Mouse (Mus musculus): ENCODE data around the gene Hapln2.

Hapln2 gene

DNA sequence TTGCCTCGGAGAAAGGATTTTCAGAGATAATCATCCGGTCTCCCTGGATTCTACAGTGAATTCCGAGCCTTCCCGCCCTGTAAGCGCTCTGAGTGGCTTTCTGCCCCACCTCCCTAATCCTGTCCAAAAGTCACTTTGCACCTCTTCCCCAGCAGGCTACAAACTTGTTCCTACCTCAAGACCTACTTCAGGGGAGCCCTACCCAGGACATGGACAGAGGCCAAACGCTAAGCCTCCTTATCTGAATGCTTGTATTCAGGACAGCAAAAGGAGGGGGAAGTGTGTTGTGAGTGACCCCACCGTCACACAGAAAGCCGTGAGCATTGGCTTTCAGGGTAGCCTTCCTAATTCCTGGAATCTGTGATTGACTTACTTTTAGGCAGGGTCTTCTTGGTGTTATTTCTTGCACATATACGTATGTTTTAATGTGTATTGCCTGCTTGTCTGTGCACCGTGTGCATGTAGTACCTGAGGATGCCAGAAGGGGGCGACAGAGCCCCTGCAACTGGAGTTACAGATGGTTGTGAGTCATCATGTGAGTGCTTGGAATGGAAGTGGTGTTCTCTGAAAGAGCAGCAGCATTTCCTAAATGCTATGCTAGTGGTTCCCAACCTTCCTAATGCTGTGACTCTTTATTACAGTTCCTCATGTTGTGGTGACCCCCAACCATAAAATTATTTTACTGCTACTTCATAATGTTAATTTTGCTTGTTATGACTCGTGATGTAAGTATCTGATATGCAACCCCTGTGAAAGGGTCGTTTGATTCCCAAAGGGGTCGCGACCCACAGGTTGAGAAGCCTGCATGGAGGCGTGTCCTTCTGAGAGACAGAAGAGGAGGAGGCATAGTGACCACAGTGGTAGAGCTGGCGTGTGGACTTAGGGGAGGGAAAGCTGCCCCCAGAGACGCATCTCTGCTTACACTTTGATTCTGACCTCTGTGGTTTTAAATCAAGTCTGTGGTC, 21.3 kb downstream of the Hapln2 start:
- in situ Hi-C loops (cut with MboI, MseI) = loop anchor here (5.0 kb wide), 1 partner anchor 66 kb away; no protein-coding TSS in a partner anchor

GRCm38 (mm10) chr3:88002291-88002976, 24.9 kb downstream of the Hapln2 start:
- in situ Hi-C loops (cut with MboI, MseI) = no loop called here

DNA sequence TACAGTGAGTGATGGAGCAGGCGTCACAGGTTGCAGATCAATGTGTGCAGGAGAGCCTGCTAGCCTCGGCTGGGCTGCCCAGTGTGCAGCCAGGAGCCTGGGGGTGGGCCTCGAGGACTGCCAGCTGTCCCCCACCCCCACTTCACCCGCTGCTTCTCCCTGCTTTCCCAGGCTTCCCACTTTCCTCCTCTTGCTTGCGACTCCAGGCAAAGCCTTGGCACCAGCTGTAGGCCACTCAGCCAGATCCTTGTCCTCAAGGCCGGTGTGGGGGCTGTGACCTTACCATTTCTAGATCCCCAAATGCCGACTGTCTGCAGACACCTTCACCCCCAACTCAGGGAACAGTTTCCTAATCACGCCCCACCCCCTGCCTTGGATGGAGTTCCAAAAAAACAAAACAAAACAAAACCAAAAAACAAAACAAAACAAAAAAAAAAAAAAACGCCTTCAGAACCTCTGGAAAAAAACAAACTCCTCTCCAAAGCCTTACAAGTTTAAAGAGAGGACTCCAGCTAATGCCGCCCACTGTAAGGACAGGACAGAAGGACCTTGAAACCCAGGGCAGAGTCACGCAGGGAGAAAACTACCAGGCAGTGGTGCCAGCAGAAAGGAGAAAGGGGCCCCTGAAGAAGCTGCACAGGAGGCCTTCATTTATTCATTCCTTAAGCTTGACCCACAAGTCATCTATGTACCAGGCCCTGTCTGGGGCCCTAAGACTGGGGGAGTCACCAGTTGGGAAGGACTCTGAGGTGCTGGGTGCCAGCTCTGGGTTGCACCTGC, 26.4 kb downstream of the Hapln2 start:
- in situ Hi-C loops (cut with MboI, MseI) = no loop called here

DNA sequence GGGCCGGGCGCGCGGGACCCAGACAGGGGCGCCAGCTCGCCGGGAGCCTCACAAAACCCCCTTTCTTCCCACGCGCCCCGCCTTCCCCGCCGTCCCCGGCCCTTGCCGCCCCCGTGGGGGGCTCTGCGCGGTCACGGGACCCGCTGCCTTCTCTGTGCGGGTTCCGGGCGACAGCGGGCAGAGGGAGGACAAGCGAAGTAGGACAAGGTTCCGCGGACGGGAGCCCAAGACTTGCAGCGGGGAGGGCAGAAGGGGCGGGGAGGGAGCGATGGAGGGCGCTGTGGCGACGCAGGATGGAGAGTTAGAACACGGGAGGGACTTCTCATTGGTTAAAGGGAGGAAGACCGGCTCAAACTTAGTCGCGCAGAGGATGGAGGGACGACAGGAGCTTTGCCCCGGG, 27.2 kb downstream of the Hapln2 start, which contains the start of gene Bcan:
Gene Bcan, minus strand, starts transcription at position 50 of the 400 bp plus-strand sequence.
- in situ Hi-C loops (cut with MboI, MseI) = no loop called here

GRCm38 (mm10) chr3:87999243-87999895, 28.0 kb downstream of the Hapln2 start:
- in situ Hi-C loops (cut with MboI, MseI) = no loop called here

GRCm38 (mm10) chr3:87998747-87999146, 28.6 kb downstream of the Hapln2 start:
- in situ Hi-C loops (cut with MboI, MseI) = no loop called here

- in situ Hi-C loops (cut with MboI, MseI) = no loop called here
Measured at GRCm38 (mm10) chr3:87996971-87997614, 30.3 kb downstream of the Hapln2 start.

GRCm38 (mm10) chr3:87996401-87996800, 31.0 kb downstream of the Hapln2 start:
- in situ Hi-C loops (cut with MboI, MseI) = no loop called here

DNA sequence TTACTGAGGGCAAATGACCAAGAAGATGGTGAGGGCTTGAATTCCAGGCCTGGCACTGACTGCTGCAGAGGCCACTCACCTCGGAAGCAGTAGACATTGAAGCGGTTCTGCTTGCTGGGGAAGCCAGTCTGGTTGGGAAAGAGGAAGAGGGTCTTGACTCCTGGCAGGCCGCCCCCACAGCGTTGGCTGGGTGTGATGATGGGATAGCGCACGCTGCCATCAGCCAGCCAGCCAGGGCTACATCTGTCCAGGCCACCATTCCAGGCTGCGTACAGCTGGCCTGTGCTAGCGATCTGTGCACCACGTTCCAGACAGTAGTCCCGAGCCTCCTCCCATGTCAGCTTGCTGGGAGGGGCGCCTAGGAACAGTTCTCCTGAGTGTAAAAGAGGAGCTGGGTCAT, 32.1 kb downstream of the Hapln2 start:
- in situ Hi-C loops (cut with MboI, MseI) = no loop called here

DNA sequence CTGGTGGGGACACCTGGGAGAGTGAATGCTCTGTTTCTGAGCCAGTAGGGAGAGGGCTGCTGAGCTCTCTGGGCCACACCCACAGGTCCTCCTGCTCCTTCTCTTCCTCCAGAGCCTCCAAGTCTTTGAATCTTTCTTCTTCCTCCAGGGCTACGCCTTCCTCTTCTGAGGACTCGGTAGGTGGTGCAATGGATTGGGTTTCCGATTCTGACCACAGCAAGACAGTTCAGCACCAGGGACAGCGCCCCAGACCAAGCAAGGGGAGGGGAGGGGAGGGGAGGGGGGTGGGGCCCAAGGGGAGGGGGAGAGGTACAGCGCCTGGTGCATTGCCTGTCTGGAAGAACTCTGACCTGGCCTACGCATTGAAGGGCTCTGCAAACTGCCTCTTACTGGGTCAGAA, 33.9 kb downstream of the Hapln2 start:
- in situ Hi-C loops (cut with MboI, MseI) = no loop called here

DNA sequence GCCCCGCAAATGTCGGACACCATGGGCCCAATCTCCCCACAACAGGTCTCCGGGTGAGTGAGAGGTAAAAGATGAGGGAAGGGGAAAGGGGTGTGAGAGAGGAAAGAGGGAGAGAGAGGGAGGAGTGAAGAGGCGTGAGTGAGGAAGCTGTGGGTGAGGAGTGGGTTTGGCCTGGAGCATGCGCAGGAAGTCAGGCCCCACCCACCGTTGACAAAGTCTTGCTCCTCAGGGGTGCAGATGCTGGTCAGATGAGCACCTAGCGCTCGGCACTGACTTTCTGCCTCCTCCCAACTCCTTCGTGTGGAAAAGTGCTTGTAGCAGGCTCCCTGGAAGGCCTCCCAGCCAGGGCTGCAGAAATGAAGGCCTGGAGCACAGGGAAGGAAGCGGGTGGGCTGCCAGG, 37.4 kb downstream of the Hapln2 start:
- in situ Hi-C loops (cut with MboI, MseI) = no loop called here

DNA sequence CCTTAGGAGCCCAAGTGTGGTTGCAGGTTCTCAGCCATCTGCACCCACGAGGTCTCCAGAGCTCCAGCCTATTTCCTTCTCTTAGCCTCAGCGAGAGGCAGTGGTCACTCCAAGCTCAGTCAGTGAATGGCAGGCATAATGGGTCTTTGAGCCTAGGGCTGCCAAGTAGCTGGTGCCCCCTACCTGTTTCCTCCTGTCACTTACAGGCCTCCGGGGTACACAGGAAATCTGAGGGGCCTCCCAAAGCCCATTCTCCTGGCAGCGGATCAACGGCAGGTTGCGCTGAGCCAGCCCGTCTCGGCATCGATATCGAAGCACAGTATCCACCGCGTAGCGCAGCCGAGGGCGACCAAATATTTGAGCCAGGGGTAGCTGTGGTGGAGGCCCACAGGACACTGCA, 39.3 kb downstream of the Hapln2 start:
- in situ Hi-C loops (cut with MboI, MseI) = no loop called here

- in situ Hi-C loops (cut with MboI, MseI) = no loop called here
Measured at GRCm38 (mm10) chr3:87987633-87988032, 39.8 kb downstream of the Hapln2 start.

GRCm38 (mm10) chr3:87986868-87987267, 40.5 kb downstream of the Hapln2 start:
- in situ Hi-C loops (cut with MboI, MseI) = no loop called here

GRCm38 (mm10) chr3:87985505-87986320, 41.7 kb downstream of the Hapln2 start:
- in situ Hi-C loops (cut with MboI, MseI) = no loop called here

DNA sequence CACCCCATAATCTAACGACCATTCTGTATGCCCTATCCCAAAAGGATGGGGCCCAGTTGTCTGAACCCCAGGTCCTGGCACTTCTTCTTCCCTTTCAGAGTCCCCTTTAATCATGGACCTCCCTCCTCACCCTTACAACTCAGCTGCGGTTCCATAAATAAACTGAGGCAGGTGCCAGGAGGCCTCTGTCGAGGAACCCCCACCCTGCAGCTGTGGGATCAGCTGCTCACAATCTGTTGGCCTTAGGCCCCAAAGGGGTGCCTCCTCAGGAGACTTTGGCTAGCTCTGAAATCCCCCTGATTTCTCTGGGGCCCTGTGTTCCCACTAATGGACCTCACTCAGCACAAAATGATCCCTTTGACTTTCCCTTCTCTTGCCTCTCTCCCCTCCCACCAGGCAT, 43.3 kb downstream of the Hapln2 start:
- in situ Hi-C loops (cut with MboI, MseI) = loop anchor here (5.0 kb wide), 1 partner anchor 42 kb away; no protein-coding TSS in a partner anchor

DNA sequence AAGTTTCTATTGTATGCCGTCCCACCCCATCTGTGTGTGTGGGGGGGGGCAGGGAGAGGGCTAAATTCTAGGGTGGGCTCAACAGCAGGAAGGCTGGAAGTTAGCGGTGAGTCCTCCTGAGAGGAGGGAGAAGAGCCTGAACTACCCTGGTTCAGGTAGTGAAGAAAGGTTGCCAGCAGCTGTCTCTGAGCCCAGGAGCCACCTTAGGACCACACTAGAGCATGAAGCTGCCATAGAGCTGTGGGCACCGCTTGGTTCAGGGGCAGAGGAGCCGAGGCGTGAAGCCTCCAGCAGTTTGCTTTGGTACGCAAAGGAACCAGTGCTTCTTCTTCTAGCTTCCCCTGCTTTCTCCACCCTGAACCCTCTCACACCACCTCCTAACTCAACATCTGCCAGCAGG, 43.8 kb downstream of the Hapln2 start:
- in situ Hi-C loops (cut with MboI, MseI) = loop anchor here (5.0 kb wide), 1 partner anchor 41 kb away; no protein-coding TSS in a partner anchor

- in situ Hi-C loops (cut with MboI, MseI) = loop anchor here (5.0 kb wide), 1 partner anchor 41 kb away; no protein-coding TSS in a partner anchor
Measured at GRCm38 (mm10) chr3:87982836-87983601, 44.4 kb downstream of the Hapln2 start.

Measured in T-helper 2 cell (primary cell).